Mouse (Mus musculus): ENCODE measurements around the gene Zfp607a. TPM values are rescaled to one million over a fixed set of nuclear protein-coding genes. Genes with fewer than 3 reads are reported as not detected.

Zfp607a gene
- 0.08 and 0.19 TPM in 2 replicates for polyA plus RNA-seq (2012; ENCODE audit: low replicate concordance)

GRCm38 (mm10) chr7:27857227-27857626 lies at the start of gene Zfp607a:
Gene Zfp607a (plus strand): TSS chr7:27857527.

GRCm38 (mm10) chr7:27838323-27839249 lies 18.7 kb upstream of the Zfp607a start, which contains the start of gene Zfp59:
Gene Zfp59 (plus strand): TSS chr7:27838607.

GRCm38 (mm10) chr7:27928818-27929695 lies 71.7 kb downstream of the Zfp607a start, which contains the start of gene Zfp974:
Gene Zfp974 (minus strand): TSS chr7:27929460.

Other genes with a start within 250 kb of the Zfp607a start
- gene Ttc9b, start 203.6 kb upstream of the Zfp607a start, polyA plus RNA-seq (2012; ENCODE audit: low replicate concordance), result not detected in 2 replicates
- 29.5 and 45.0 TPM in 2 replicates for gene Map3k10, start 182.9 kb upstream of the Zfp607a start, polyA plus RNA-seq (2012; ENCODE audit: low replicate concordance)
- gene Zfp607b, start 168.2 kb upstream of the Zfp607a start, polyA plus RNA-seq (2012; ENCODE audit: low replicate concordance), result not detected in 2 replicates
- gene Zfp60, start 126.1 kb upstream of the Zfp607a start, polyA plus RNA-seq (2012; ENCODE audit: low replicate concordance), result 0.36 TPM in 1 of 2 replicates, not detected in the other
- gene Zfp626, start 50.3 kb upstream of the Zfp607a start, polyA plus RNA-seq (2012; ENCODE audit: low replicate concordance), result 0.09 and 0.35 TPM in 2 replicates
- gene Zfp59, start 18.9 kb upstream of the Zfp607a start, polyA plus RNA-seq (2012; ENCODE audit: low replicate concordance), result 0.15 TPM in 1 of 2 replicates, not detected in the other
- 0.05 and 0.07 TPM in 2 replicates for gene Zfp974, start 71.9 kb downstream of the Zfp607a start, polyA plus RNA-seq (2012; ENCODE audit: low replicate concordance)
- 0.08 and 0.44 TPM in 2 replicates for gene Zfp780b, start 121.6 kb downstream of the Zfp607a start, polyA plus RNA-seq (2012; ENCODE audit: low replicate concordance)
- gene Zfp850, start 156.6 kb downstream of the Zfp607a start, polyA plus RNA-seq (2012; ENCODE audit: low replicate concordance), result 0.07 and 0.24 TPM in 2 replicates
- 42.0 and 101 TPM in 2 replicates for gene Psmc4, start 192.6 kb downstream of the Zfp607a start, polyA plus RNA-seq (2012; ENCODE audit: low replicate concordance)
- gene Fcgbp, start 213.7 kb downstream of the Zfp607a start, polyA plus RNA-seq (2012; ENCODE audit: low replicate concordance), result 0.05 TPM in 1 of 2 replicates, not detected in the other